Mouse (Mus musculus) adrenal gland (tissue): ENCODE results near the gene Fam187b.

Experiments
- intact Hi-C: fragments of 180-260 bp; cut with DNase I; formaldehyde crosslinking; loops from one replicate; pipeline ENCODE4 v1.15.1; 2025

Gene Fam187b

GRCm38 (mm10) chr7:31007775-31008174 is 34.2 kb downstream of the Fam187b start:
- intact Hi-C loops = loop anchor here (5.0 kb wide), 1 partner anchor 35 kb away; the partner anchor contains the start of gene Fxyd5

GRCm38 (mm10) chr7:31008175-31008574 is 34.6 kb downstream of the Fam187b start:
- intact Hi-C loops = loop anchor here (5.0 kb wide), 1 partner anchor 34 kb away; the partner anchor contains the start of gene Fxyd5

DNA sequence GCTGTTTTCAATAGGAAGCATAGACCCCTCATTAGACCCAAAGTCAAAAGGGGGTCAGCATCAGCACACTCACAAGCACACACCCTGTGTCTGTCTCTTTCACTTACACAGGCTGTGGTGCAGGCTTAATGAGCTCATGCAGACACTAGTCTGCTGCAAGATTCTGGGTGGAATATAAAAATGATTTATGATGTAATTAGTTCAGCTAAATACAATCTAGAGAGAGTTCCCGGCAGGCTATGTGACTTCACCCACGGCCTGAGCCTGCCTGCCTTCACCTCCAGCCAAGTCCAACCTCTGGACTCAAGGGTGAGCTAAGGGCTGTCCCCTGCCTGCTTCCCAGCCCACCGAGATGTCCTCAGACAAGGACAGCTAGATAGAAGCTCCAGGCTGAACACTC is 35.3 kb downstream of the Fam187b start:
- intact Hi-C loops = loop anchor here (5.0 kb wide), 1 partner anchor 33 kb away; the partner anchor contains the start of gene Fxyd5

DNA sequence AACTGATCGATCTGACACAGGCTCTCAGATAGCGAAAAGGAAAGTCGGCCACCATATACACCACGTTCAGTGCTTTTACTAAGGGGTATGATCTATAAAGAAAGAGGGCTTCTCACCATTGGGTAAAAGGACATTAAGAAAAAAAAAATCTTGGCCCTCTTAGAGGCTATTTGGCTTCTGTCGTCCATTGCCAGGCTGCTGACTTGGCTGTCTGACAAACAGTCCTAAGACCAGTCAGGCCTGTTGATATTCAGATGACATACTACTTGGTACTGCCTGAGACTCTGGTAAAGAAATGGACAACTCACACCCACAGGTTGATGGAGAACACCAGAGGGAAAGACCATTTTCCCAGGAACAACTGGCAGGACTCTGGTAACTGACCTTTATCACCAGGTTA is 39.4 kb downstream of the Fam187b start:
- intact Hi-C loops = no loop called here

DNA sequence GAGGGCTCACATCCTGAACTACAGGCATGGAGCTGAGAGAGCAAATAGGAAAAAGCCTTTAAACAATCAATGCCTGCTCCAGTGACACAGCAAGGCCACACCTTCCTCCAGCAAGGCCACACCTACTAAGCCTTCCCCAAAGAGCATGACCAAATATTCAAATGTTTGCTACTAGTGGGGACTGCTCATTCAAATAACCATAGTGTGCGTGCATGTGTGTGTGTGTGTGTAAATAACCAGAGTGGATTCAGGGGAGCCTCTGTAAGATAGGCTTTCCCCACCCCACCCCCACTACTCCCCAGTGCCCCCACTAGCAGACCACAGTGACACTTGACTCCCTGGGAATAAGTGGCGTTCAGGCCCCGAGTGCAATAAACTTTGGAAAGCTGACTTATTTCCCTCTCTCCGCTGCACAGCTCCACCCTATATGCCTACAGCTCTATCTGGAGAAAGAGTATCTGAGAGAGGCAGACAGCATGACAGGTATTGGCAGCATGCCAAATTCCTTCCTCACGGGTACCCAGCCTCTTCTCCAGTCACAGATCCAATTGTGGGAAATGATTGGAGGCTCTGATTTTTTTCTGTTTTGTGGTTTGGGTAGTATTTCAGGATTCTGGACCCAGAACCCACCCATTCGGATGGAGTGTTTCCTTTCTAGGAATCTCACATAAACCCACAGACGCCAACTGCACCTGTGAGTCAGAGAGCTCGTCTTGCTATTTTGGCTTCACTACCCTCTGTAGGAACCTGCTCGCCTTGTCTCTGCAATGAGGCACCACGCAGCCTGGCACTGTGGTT is 43.7 kb downstream of the Fam187b start:
- intact Hi-C loops = no loop called here

DNA sequence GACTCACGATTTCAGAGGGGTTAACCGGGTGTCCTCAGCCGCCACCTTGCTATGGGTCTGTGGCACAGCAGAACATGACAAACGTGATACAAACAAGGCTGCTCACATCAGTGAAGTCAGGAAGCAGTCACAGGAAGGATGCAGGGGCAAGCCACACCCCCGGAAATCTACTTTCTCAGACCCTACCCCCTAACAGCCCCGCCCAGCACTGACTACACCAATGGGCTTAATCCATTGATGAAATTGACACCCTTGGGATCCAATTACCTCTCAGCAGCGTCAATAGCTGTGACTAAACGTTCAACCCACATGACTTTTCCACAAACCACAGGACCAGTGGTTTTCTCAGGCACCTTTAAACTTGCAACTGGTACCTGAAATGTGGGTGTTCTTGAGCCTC is 55.0 kb downstream of the Fam187b start:
- intact Hi-C loops = no loop called here

DNA sequence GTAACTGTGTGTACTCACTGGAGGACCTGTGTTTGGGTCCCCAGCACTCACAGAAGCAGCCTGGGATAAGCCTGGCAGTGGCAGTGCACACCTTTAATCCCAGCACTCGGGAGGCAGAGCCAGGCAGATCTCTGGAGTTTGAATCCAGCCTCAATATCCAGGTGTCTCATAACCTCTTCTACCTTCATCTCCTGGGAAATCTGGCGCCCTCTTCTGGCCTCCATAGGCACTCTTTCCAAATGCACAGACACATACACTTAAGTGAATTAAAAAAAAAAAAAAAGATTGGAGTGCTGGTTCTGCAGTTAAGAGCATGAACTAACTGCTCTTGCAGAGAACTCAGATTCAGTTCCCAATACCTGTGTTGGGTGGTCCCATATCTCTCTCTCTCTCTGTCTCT is 57.1 kb downstream of the Fam187b start:
- intact Hi-C loops = no loop called here

DNA sequence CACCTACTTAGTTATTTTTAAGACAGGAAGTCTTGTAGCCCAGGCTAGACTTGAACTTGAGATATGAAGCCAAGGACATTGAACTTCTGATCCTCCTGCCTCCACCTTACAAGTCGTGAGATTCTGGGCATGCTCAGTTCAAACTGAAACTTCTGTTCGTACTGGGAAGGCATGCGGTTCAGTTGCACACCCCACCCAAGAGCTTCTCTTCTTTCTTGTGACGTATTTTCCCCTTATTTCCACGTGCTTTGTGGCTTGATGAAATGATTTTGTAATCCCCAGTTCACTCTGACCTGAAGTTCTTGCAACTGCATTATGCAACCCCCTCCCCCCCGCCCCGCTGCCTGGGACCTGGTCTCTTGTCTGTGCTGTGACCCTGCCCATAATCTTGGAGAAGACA is 58.1 kb downstream of the Fam187b start:
- intact Hi-C loops = no loop called here

DNA sequence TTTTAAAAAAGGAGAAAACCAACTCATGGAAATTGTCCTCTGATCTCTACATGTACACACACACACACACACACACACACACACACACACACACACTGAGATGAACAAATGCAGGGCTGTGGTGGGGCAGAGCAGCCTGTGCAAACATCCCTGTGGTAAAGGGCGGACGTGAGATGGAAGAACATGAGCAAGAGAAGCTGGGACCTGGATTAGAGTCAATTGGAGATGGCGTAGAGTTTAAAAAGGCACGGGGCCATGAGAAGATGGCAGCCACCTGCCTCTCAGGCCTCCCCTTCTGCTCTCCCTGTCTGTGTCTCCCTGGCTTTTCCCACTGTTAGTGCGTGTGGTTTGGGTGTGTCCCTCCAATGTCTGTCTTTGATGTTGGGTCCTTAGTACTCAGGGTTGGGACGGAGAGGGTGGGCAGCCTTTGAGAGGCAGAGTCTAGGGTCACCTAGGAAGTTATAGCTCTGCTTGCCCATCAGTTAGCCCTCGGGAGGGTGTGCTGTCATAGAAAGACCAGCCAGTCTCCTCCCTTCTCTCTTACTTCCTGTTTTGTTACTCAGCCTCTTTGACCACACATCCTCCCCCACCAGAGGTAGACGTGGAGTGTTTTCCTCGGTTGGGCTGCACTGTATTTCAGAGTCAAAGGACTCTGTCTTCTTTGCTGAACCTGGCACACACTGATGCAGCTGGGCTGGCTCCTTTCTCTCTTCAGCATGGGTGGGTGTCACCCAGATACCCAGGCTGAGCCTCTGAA is 60.0 kb downstream of the Fam187b start:
- intact Hi-C loops = no loop called here

DNA sequence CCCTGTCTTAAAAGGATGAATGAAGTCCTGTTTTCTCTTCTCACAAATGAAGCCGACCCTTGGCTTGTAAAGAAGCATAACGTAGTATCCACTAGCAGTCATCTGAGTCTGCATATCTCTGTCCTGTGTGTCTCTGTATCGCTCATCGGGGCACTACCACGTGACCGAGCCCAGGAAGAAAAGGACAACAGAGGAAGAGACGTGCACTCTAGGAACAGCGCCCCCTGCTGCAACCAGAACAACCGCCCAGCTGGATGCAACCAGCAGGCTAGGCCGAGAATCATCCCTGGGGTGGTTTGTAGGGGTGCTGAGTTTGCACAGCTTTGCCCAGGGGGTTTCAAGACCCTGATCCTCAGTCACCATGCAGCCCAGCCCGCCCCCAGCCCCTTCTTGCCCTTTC is 61.2 kb downstream of the Fam187b start:
- intact Hi-C loops = no loop called here

DNA sequence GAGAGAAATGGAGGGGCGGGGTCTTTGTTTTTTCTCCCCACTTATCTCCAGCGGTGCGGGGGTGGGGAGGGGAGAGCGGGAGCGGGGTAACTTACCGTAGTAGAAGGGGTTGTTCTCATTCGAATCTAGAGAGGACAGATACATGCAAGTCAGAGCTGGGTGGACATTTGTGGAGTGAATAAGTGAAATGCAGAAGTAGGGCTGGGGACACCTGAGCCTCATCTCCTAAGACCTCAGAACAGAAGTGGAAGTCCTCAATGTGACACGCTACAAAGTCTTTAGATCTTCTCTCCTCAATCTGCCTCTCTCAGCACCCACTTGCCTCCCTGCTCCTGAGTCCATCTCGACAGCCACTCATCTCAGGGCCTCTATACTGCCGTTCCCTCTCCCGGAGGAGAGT is 61.7 kb downstream of the Fam187b start:
- intact Hi-C loops = no loop called here

DNA sequence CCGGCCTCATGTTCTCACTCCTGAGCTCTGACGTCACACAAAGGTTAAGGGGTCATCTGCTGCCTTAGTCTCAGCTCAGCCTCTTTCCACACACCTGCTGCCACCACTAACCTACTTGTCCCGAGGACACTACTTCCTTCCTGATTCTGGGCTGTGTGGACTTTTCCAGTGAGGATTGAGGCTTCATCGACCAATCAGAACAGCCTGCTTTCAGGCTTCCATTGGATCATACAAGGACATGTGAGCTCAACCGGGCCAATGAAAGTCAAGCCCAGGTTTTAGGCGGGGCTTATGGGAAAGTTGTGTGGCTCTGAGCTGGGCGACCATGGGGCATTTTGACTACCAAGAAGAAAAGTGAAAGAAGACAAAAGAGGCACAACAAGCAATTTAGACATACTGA is 63.3 kb downstream of the Fam187b start:
- intact Hi-C loops = no loop called here

- intact Hi-C loops = no loop called here
Observed at GRCm38 (mm10) chr7:31037675-31038074, 64.1 kb downstream of the Fam187b start.

DNA sequence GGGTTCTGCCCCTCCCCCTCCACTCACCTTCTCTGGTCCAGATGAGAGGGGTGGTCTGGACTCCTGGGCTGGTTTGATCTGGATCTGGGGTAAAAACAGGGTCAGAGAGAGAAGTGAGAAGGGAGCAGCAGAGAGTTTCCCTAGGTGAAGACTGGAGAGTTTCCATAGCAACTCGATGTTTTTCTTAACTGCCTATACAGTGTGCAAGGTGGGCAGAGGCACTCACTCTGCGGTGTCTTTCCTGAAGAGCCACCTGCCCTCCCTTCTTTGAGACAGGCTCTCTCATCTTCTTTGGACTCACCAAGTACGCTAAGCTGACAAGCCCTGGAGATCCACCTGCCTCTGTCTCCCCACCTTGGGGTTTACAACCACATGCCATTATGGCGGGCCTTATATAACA is 65.4 kb downstream of the Fam187b start:
- intact Hi-C loops = no loop called here
